Mouse (Mus musculus) MN1 (cell line): ENCODE measurements around the gene Card19.

Source experiments
- DNase-seq: peaks from one replicate; pipeline ENCODE4 v3.0.0-alpha.2; 2016; ENCODE audit warnings: low spot score

The Card19 gene

GRCm38 (mm10) chr13:49171729-49172128 is 44.1 kb downstream of the Card19 start:
- DNase-seq, result no peak

GRCm38 (mm10) chr13:49170623-49171022 is 45.2 kb downstream of the Card19 start:
- no peak for DNase-seq

- DNase-seq, result peak; percentile 89
Observed at GRCm38 (mm10) chr13:49169448-49170207, 46.2 kb downstream of the Card19 start.

GRCm38 (mm10) chr13:49167081-49167480 is 48.8 kb downstream of the Card19 start:
- no peak for DNase-seq

- DNase-seq, result no peak
Observed at GRCm38 (mm10) chr13:49163645-49164044, 52.2 kb downstream of the Card19 start.

- peak; percentile 39 for DNase-seq
Observed at GRCm38 (mm10) chr13:49162722-49163121, 53.1 kb downstream of the Card19 start.

GRCm38 (mm10) chr13:49161236-49161635 is 54.6 kb downstream of the Card19 start:
- no peak for DNase-seq

- no peak for DNase-seq
Observed at GRCm38 (mm10) chr13:49158040-49158713, 57.7 kb downstream of the Card19 start.

- DNase-seq, result no peak
Observed at GRCm38 (mm10) chr13:49156645-49157044, 59.2 kb downstream of the Card19 start.

- no peak for DNase-seq
Observed at GRCm38 (mm10) chr13:49154621-49155020, 61.2 kb downstream of the Card19 start.

- DNase-seq, result no peak
Observed at GRCm38 (mm10) chr13:49154028-49154427, 61.8 kb downstream of the Card19 start.
